Mouse (Mus musculus) embryonic fibroblast, embryonic 13.5 days (primary cell): ENCODE data around the gene Dnah7b. TPM values are rescaled to one million over a fixed set of nuclear protein-coding genes. Genes with fewer than 3 reads are reported as not detected.
"Not testable (repeated sequence)": the region's sequence is repeated elsewhere in the genome, so short reads cannot be mapped to it uniquely, and the experiment has no call there.

Source experiments
- H3K27ac ChIP-seq: 2 replicates; pipeline ENCODE4 v1.5.1; 2012; ENCODE audit warnings: low read length, control low read depth, inconsistent platforms; ENCODE audit not compliant: insufficient read depth
- H3K4me1 ChIP-seq: 2 replicates; pipeline ENCODE4 v1.6.1; 2011; ENCODE audit warnings: low read length; ENCODE audit not compliant: control insufficient read depth, insufficient read depth
- H3K4me3 ChIP-seq: 2 replicates; pipeline ENCODE4 v1.5.1; 2011; ENCODE audit warnings: mild to moderate bottlenecking, control low read depth, low read length; ENCODE audit not compliant: insufficient read depth
- CTCF ChIP-seq: IDR thresholded peaks from 2 replicates; pipeline ENCODE4 v1.5.1; 2011; ENCODE audit warnings: mild to moderate bottlenecking, control low read depth, low read length, moderate library complexity, borderline replicate concordance; ENCODE audit not compliant: insufficient read depth
- POLR2A ChIP-seq: IDR thresholded peaks from 2 replicates; pipeline ENCODE4 v1.6.1; 2011; ENCODE audit warnings: low read depth, mild to moderate bottlenecking, control low read depth, low read length, moderate library complexity
- polyA plus RNA-seq: library from polyadenylated mRNA; stranded (reverse); fragments of >200 nt; gene quantifications from 2 replicates; pipeline ENCODE4 v1.2.4, GENCODE M21; 2011; ENCODE audit warnings: low read depth; ENCODE audit not compliant: missing spikeins, insufficient read length

Dnah7b gene
- polyA plus RNA-seq, 1 experiment, result 3.1 TPM

DNA sequence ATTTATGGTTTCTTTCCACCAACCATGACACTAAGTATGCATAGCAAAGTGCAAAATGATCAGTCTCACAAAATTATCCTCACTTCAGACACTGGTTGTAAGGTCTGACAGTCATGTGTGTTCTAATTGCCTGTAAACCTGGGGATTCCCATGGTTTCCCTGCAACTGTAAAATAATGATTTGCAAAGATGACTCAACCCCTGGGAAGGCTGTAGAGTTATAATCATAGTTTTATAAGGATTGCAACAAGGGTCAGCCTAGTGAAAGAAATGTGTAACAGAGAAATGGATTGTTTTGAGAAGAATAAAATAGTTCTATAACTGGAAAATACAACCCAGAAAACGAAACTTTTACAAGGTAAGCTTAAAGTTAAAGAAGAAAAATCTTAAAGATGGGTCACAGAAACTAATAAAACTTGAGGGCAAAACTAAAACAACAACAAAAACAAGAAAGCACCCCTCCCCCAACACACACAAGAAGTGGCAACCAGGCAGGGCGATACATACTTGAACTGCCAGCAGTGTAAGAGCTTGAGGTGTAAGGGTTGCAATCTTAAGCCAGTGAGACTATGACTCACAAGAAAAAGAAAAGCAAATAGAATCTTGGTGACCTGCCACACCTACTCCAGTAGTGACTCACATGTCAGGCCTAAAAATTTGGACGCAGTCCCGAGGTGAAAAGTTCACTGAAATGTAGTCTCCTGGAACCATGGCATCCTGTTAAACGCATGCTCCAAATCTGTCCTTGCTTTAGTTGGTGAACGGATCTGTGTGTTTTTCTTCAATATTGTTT lies 342.4 kb downstream of the Dnah7b start:
- Histone ChIP-seq H3K4me1 (no peaks in the 10 kb centered on the region; the same call in 1 of the 2 replicates), H3K4me3 (no peak overlapping the region), H3K27ac (0 out of 2 replicates have a peak overlapping the region, but pooled peaks have one; percentile 51)
- TF ChIP-seq CTCF (no peak), POLR2A (no peak)

DNA sequence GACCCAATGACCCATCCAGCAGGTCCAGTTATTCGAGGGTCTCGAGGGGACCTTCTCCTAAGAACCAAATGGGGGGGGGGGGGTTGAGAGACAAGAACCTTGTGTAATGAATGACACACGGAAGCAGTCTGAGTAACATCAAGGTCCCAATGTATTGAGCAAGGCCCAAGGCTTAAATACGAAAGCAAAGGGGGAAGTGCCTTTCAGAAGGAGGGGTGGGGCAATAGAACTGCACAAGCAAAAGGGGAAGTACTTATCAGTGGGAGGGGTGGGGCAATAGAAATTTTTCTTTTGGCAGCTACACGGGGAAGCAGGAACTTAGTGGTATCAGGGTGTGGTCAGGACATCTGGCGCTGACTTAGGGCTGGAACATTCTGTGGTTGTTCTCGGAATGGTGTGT lies 348.7 kb downstream of the Dnah7b start:
- not testable (repeated sequence) for H3K4me1 ChIP-seq, H3K4me3 ChIP-seq

DNA sequence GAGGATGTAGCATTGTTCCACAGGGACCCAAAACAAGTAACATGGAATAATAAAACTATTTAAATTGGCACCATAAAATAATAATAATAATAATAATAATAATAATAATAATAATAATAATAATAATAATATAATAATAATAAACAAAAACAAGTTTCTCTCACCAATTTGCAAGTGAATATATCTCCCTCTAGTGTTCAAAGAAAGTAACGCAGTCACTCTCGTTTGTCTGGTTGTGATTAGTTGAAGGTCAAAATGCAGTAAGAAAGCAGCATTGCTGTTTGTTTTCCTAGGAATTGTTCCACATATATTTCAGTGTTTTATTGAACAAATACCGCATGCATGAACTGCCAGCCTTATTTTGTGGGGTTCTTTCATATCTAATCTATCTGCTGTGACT lies 350.8 kb downstream of the Dnah7b start:
- H3K4me1 ChIP-seq, H3K4me3 ChIP-seq, H3K27ac ChIP-seq: not testable (repeated sequence)

More for the DNA sequence above, 348.7 kb downstream of the Dnah7b start:
- H3K27ac ChIP-seq, result not testable (repeated sequence)

DNA sequence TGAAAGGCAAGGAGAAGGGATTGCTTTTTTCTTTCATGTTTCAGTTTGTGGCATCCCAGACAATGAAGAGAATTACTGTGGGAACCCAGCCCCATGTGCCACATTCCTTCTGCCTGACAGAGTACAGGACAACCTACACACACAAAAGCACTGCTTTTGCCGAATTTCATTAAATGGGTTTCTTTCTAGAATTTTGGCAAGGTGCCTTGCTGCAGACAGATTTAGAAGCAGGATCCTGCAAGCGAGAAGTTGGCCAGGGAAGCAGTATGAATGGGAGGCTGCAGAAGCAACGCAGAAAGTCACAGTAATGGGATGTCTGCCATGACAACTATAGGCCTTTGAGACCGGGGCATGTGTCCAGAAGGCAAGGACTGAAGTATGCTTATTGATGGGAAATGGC lies 352.9 kb downstream of the Dnah7b start:
- not testable (repeated sequence) for H3K4me1 ChIP-seq, H3K27ac ChIP-seq, H3K4me3 ChIP-seq

Other genes with a start within 250 kb of the Dnah7b start
- not detected in 2 replicates for gene Gm5269, start 176.0 kb upstream of the Dnah7b start, polyA plus RNA-seq
- gene Slc40a1, start 139.8 kb upstream of the Dnah7b start, polyA plus RNA-seq, result 14.3 and 36.9 TPM in 2 replicates